Mouse (Mus musculus) E14TG2a.4 (cell line): ENCODE results near the gene Nrbf2.
A peak's percentile ranks its signal among the peaks of the same experiment; 100 is the strongest.

Experiments used
- H3K27me3 ChIP-seq: 2 replicates; pipeline ENCODE4 v1.6.1; 2014; ENCODE audit warnings: low read length, control low read depth; ENCODE audit not compliant: insufficient read depth
- H3K36me3 ChIP-seq: 2 replicates; pipeline ENCODE4 v1.6.1; 2014; ENCODE audit warnings: low read length, control low read depth; ENCODE audit not compliant: insufficient read depth
- H3K4me1 ChIP-seq: replicated peaks from 2 replicates; pipeline ENCODE4 v1.6.1; 2014; ENCODE audit warnings: low read depth, low read length, control low read depth
- H3K4me3 ChIP-seq: replicated peaks from 2 replicates; pipeline ENCODE4 v1.5.1; 2014; ENCODE audit warnings: mild to moderate bottlenecking, low read length
- H3K9me3 ChIP-seq: 2 replicates; pipeline ENCODE4 v1.6.1; 2014; ENCODE audit warnings: low read length, control low read depth
- CTCF ChIP-seq: conservative IDR thresholded peaks from 2 replicates; pipeline ENCODE4 v1.5.1; 2014; ENCODE audit warnings: low read length
- NANOG ChIP-seq: IDR thresholded peaks from 2 replicates; pipeline ENCODE4 v1.6.1; 2014; ENCODE audit warnings: borderline replicate concordance, low read length, mixed read lengths
- POU5F1 ChIP-seq: IDR thresholded peaks from 2 replicates; pipeline ENCODE4 v1.6.1; 2014; ENCODE audit warnings: low read length, borderline replicate concordance

Gene Nrbf2

DNA sequence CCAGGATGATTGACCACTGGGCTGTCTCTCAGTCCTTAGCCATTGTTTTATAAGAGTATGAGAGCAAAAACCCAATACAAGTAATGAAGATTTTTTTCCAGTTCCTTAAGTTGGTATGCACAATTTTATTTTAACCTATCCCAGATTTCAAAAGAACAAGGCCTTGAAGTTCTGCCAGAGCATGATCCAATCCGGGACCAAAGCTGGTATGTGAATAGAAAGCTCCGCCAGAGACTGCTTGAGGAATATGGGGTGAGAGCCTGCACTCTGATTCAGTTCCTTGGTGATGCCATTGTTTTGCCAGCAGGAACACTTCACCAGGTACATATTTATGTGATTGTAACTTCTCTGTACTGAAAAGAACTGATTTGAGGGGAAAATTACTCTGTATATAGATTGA lies 35.6 kb downstream of the Nrbf2 start:
- Histone ChIP-seq H3K27me3 (no peaks in the 10 kb centered on the region), H3K36me3 (peaks cover 96% of the 10 kb centered on the region), H3K4me1 (peaks cover 18% of the 10 kb centered on the region), H3K4me3 (no peak overlapping the region), H3K9me3 (no peaks in the 10 kb centered on the region)
- TF ChIP-seq POU5F1 (no peak), NANOG (no peak), CTCF (no peak)

DNA sequence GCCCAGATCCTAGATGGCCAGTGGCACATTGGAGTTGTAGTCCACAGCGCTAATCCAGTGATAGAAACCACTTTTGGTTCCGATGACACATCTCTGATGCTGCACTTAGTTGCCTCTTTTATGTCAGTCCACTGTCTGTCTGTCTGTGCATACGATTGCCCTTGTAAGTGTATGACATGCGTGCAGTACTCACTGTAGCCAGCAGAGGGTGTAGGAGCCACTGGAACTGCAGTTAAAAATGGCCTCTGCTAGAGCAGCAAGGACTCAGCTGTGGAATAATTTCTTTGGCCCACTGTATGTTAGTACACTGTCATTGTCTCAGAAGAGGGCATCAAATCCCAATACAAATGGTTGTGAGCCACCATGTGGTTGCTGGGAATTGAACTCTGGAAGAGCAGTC lies 38.0 kb downstream of the Nrbf2 start:
- no peaks in the 10 kb centered on the region for H3K9me3 ChIP-seq
- peaks cover 91% of the 10 kb centered on the region for H3K36me3 ChIP-seq
- no peaks in the 10 kb centered on the region for H3K27me3 ChIP-seq
- H3K4me3 ChIP-seq, result no peak overlapping the region
- TF ChIP-seq CTCF (peak; percentile 95), NANOG (no peak)
- peaks cover 23% of the 10 kb centered on the region for H3K4me1 ChIP-seq

DNA sequence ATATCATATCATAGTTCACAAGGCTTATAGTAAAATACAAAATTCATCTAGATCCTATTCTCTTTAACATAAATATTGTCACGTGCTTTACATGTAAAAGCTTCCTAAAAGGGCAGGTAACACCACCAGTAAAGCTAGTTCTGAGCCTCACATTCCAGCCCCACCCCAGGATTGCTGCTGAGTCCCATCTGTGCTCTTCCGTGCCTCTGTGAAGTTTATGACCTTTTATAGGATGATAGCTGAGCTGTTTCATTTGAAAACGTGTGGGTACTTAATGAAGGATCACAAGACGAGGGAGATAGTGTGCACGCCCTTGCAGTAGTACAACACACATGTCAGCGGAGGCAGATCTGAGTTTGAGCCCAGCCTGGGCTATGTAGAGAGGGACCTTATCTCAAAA lies 54.7 kb downstream of the Nrbf2 start:
- Histone ChIP-seq H3K9me3 (no peaks in the 10 kb centered on the region), H3K4me1 (peaks cover 13% of the 10 kb centered on the region; the same call in 1 of the 2 replicates), H3K4me3 (no peak overlapping the region), H3K27me3 (no peaks in the 10 kb centered on the region), H3K36me3 (peaks cover 92% of the 10 kb centered on the region)
- TF ChIP-seq CTCF (no peak), POU5F1 (no peak), NANOG (no peak)

DNA sequence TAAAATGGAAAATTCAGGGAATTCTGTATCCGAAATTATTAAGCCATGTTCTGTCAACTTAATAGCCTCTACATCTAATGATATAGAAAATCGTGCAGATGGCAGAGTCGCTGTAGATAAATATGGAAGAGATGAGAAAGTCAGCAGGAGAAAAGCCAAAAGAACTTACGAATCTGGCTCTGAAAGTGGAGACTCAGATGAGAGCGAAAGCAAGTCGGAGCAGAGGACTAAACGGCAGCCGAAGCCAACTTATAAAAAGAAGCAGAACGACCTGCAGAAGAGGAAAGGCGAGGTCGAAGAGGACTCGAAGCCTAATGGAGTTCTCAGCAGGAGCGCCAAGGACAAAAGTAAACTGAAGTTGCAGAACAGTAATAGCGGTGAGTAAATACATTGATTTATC lies 58.6 kb downstream of the Nrbf2 start:
- TF ChIP-seq NANOG (no peak), POU5F1 (no peak), CTCF (no peak)

DNA sequence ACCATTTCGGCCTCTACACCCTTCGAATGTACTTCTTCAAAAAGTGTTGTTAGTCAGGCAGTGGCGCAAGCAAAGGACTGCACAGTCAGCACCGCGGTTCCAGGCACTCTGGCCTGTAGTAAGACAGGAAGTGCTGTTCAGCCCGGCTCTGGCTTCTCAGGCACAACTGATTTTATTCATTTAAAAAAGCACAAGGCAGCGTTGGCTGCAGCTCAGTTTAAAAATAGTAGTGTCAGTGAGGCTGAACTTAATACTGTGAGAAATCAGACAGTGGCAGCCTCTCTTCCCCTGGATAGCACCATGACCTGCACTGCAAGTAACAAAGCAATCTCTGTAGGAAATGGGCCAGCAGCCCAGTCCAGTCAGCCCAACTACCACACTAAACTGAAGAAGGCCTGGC lies 59.0 kb downstream of the Nrbf2 start:
- Histone ChIP-seq H3K4me3 (no peak overlapping the region), H3K9me3 (no peaks in the 10 kb centered on the region), H3K4me1 (peaks cover 19% of the 10 kb centered on the region; the same call in 1 of the 2 replicates), H3K36me3 (peaks cover 92% of the 10 kb centered on the region), H3K27me3 (no peaks in the 10 kb centered on the region)
- no peak for TF ChIP-seq POU5F1
- TF ChIP-seq CTCF, result no peak
- no peak for TF ChIP-seq NANOG

More for the DNA sequence above, 58.6 kb downstream of the Nrbf2 start:
- Histone ChIP-seq H3K36me3 (peaks cover 92% of the 10 kb centered on the region), H3K9me3 (no peaks in the 10 kb centered on the region), H3K4me1 (peaks cover 17% of the 10 kb centered on the region; the same call in 1 of the 2 replicates), H3K27me3 (no peaks in the 10 kb centered on the region), H3K4me3 (no peak overlapping the region)

DNA sequence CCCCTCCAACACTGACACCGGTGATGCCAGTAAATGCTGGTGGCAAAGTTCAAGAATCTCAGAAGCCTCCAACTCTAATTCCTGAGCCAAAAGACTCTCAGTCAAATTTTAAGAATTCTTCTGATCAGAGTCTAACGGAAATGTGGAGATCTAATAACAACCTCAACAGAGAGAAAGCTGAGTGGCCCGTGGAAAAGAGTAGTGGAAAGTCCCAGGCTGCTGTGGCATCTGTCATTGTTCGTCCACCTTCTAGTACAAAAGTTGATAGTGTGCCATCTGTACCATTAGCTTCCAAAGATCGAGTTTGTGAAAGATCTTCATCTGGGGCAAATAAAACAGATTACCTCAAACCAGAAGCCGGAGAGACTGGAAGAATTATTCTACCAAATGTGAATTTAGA lies 59.6 kb downstream of the Nrbf2 start:
- Histone ChIP-seq H3K4me1 (peaks cover 22% of the 10 kb centered on the region; the same call in 1 of the 2 replicates), H3K9me3 (no peaks in the 10 kb centered on the region)

DNA sequence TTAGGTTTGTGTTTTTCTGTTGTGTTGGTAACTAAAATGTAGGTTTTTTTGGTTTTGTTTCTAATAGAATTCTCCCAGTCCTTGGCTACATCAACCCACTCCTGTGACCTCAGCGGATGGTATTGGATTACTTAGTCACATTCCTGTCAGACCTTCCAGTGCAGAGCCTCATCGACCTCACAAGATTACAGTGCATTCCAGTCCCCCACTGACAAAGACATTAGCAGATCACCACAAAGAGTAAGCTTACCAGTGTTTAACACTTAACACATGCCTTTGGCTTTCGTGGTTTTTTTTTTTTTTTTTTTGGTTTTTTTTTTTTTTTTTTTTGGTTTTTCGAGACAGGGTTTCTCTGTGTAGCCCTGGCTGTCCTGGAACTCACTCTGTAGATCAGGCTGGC lies 61.2 kb downstream of the Nrbf2 start:
- Histone ChIP-seq H3K36me3 (peaks cover 95% of the 10 kb centered on the region), H3K9me3 (no peaks in the 10 kb centered on the region), H3K27me3 (no peaks in the 10 kb centered on the region), H3K4me1 (peaks cover 20% of the 10 kb centered on the region), H3K4me3 (no peak overlapping the region)
- TF ChIP-seq CTCF, result no peak

More for the DNA sequence above, 59.6 kb downstream of the Nrbf2 start:
- H3K36me3 ChIP-seq, result peaks cover 92% of the 10 kb centered on the region
- no peaks in the 10 kb centered on the region for H3K27me3 ChIP-seq
- H3K4me3 ChIP-seq, result no peak overlapping the region
- TF ChIP-seq NANOG (no peak), POU5F1 (no peak), CTCF (no peak)

DNA sequence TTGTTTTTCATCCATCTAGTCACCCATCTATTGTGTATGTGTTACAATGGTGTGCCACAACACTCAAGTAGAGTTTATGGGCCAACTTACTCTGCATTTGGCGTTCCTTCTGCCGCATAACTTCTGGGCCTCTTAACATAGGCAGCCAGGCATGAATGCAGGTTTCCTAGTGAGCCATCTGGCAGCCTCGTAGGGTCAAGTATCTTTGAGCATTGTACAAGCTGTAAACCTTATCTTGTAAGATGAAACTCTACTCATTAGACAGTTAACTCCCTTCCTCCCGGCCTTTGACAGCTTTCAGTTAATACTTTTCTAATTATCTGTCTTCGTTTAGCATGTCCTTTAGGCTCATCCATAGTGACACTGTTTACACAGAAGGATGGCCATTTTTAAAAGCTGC lies 63.8 kb downstream of the Nrbf2 start:
- no peak for TF ChIP-seq CTCF
- TF ChIP-seq NANOG, result no peak
- TF ChIP-seq POU5F1, result no peak
- Histone ChIP-seq H3K36me3 (peaks cover 97% of the 10 kb centered on the region), H3K4me3 (no peak overlapping the region), H3K9me3 (no peaks in the 10 kb centered on the region), H3K4me1 (peaks cover 19% of the 10 kb centered on the region), H3K27me3 (no peaks in the 10 kb centered on the region)

DNA sequence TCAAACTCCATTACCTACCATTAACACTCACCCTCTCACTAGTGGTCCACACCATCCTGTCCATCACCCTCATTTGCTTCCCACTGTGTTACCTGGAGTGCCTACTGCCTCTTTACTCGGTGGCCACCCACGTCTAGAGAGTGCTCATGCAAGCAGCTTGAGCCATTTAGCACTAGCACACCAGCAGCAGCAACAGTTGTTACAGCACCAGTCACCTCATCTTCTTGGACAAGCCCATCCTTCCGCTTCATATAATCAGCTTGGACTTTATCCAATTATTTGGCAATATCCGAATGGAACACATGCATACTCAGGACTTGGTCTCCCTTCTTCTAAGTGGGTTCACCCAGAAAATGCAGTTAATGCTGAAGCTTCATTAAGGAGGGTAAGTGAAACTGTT lies 64.9 kb downstream of the Nrbf2 start:
- Histone ChIP-seq H3K4me3 (no peak overlapping the region), H3K4me1 (peaks cover 19% of the 10 kb centered on the region), H3K27me3 (no peaks in the 10 kb centered on the region), H3K9me3 (no peaks in the 10 kb centered on the region), H3K36me3 (peaks cover 97% of the 10 kb centered on the region)
- TF ChIP-seq CTCF (no peak), POU5F1 (no peak), NANOG (no peak)
